Mouse (Mus musculus) MEL (cell line): ENCODE measurements around the gene Xpo4.

Experiments used
- BHLHE40 ChIP-seq: IDR thresholded peaks from 2 replicates; pipeline ENCODE4 v1.6.1; 2012; ENCODE audit warnings: low read depth, mild to moderate bottlenecking, inconsistent platforms, low read length, improper control_type of control experiment, borderline replicate concordance
- CHD2 ChIP-seq: IDR thresholded peaks from 2 replicates; pipeline ENCODE4 v1.6.1; 2011; ENCODE audit warnings: low read length, improper control_type of control experiment
- CTCF ChIP-seq, 3 experiments: IDR thresholded peaks in 2 of 3; conservative IDR thresholded peaks in 1 of 3; 2 replicates each; pipeline ENCODE4 v1.5.1; 2011 to 2012; ENCODE audit warnings: low read length in 3 of 3, low read depth in 2 of 3, mild to moderate bottlenecking in 2 of 3, improper control_type of control experiment in 1 of 3, inconsistent platforms in 1 of 3, mixed read lengths in 1 of 3, moderate library complexity in 1 of 3; ENCODE audit not compliant: control insufficient read depth in 1 of 3, insufficient read depth in 1 of 3, poor library complexity in 1 of 3, severe bottlenecking in 1 of 3
- E2F4 ChIP-seq: IDR thresholded peaks from 2 replicates; pipeline ENCODE4 v1.6.1; 2011; ENCODE audit warnings: low read depth, low read length, improper control_type of control experiment, borderline replicate concordance
- ELF1 ChIP-seq: IDR thresholded peaks from 2 replicates; pipeline ENCODE4 v1.6.1; 2014; ENCODE audit warnings: low read depth, mild to moderate bottlenecking, inconsistent platforms, low read length, improper control_type of control experiment, moderate library complexity
- EP300 ChIP-seq, 2 experiments: IDR thresholded peaks; 2 replicates each; pipeline ENCODE4 v1.6.1; 2011; ENCODE audit warnings: improper control_type of control experiment in 2 of 2, low read length in 2 of 2, low read depth in 1 of 2, mild to moderate bottlenecking in 1 of 2
- JUND ChIP-seq: IDR thresholded peaks from 2 replicates; pipeline ENCODE4 v1.6.1; 2011; ENCODE audit warnings: low read depth, mild to moderate bottlenecking, improper control_type of control experiment, low read length
- KAT2A ChIP-seq: conservative IDR thresholded peaks from 2 replicates; pipeline ENCODE4 v1.6.1; 2012; ENCODE audit warnings: low read depth, low read length, improper control_type of control experiment, inconsistent platforms
- MAX ChIP-seq: IDR thresholded peaks from 2 replicates; pipeline ENCODE4 v1.6.1; 2011; ENCODE audit warnings: low read length, improper control_type of control experiment
- NELFE ChIP-seq: IDR thresholded peaks from 2 replicates; pipeline ENCODE4 v1.6.1; 2011; ENCODE audit warnings: low read depth, low read length, improper control_type of control experiment
- POLR2A ChIP-seq, 2 experiments: IDR thresholded peaks; 2 replicates each; pipeline ENCODE4 v1.6.1; 2011 to 2012; ENCODE audit warnings: low read length in 2 of 2, mild to moderate bottlenecking in 2 of 2, control low read depth in 1 of 2, improper control_type of control experiment in 1 of 2, low read depth in 1 of 2, moderate library complexity in 1 of 2; ENCODE audit not compliant: control insufficient read depth in 1 of 2, insufficient read depth in 1 of 2, poor library complexity in 1 of 2
- USF1 ChIP-seq: IDR thresholded peaks from 2 replicates; pipeline ENCODE4 v1.6.1; 2014; ENCODE audit warnings: low read depth, mild to moderate bottlenecking, inconsistent platforms, low read length, improper control_type of control experiment, moderate library complexity
- USF2 ChIP-seq, 2 experiments: IDR thresholded peaks; 2 replicates each; pipeline ENCODE4 v1.6.1; 2011 to 2012; ENCODE audit warnings: improper control_type of control experiment in 2 of 2, low read length in 2 of 2, borderline replicate concordance in 1 of 2, inconsistent platforms in 1 of 2, low read depth in 1 of 2, mild to moderate bottlenecking in 1 of 2; ENCODE audit not compliant: insufficient read depth in 1 of 2

DNA sequence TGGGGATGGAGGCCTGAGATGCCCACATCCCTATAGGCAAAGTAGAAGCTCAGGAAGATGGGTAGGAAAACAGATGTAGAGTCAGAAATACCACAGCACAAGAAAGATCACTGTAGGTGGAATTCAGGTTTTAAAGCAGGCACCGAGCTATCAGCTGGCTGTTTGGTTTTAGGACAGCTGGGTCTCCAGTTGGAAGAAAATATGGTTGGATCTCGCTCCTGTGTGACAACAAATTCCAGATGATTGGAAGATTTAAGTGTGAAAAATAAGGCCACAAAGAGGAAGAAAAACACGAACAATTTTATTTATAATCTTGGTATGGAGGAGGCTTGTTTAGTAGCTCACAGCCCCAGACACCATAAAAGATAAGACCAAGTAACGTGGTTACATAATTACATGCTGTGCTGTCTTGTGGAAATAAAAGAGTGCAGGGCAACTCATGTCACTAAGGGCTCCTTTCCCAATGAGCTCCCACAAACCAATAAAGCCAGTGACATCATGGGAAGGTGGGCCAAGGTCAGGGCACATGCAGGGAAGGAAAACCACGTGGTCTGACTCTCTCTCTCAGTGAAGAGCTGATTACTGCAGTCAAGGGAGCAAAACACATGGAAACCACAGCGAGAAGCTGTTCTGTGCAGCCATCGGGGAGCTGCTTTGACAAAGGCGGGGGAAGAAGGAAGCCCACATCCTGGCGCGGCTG, 136.0 kb downstream of the Xpo4 start:
- TF ChIP-seq JUND = no peak
- TF ChIP-seq EP300 (IDR thresholded peaks at IDR 0.05; ENCODE audit: low read depth in 1 of 2, low read length in 2 of 2) = no peak
- TF ChIP-seq POLR2A (IDR thresholded peaks at IDR 0.05; ENCODE audit: control insufficient read depth in 1 of 2, insufficient read depth in 1 of 2, low read depth in 1 of 2, low read length in 2 of 2, poor library complexity in 1 of 2) = no peak
- TF ChIP-seq CTCF (IDR thresholded peaks at IDR 0.05 in 2 of 3, conservative IDR thresholded peaks at IDR 0.05 in 1 of 3; ENCODE audit: control insufficient read depth in 1 of 3, insufficient read depth in 1 of 3, low read depth in 2 of 3, low read length in 3 of 3, poor library complexity in 1 of 3, severe bottlenecking in 1 of 3) = no peak
- peak; percentile 74 for TF ChIP-seq USF1
- TF ChIP-seq CHD2 = no peak
- TF ChIP-seq KAT2A = no peak
- no peak for TF ChIP-seq ELF1
- peak; percentile 97 for TF ChIP-seq MAX
- TF ChIP-seq USF2 (IDR thresholded peaks at IDR 0.05; ENCODE audit: borderline replicate concordance in 1 of 2, insufficient read depth in 1 of 2, low read depth in 1 of 2, low read length in 2 of 2) = no peak
- no peak for TF ChIP-seq E2F4
- no peak for TF ChIP-seq NELFE
- no peak for TF ChIP-seq BHLHE40
